Mouse (Mus musculus): ENCODE measurements around the gene Spata31d1a. TPM values are rescaled to one million over a fixed set of nuclear protein-coding genes. Genes with fewer than 3 reads are reported as not detected.
A peak's percentile ranks its signal among the peaks of the same experiment; 100 is the strongest.
"Not testable (repeated sequence)": the region's sequence is repeated elsewhere in the genome, so short reads cannot be mapped to it uniquely, and the experiment has no call there.

Spata31d1a gene
- polyA plus RNA-seq, 1 experiment from 2014 or later = 0.04 TPM

DNA sequence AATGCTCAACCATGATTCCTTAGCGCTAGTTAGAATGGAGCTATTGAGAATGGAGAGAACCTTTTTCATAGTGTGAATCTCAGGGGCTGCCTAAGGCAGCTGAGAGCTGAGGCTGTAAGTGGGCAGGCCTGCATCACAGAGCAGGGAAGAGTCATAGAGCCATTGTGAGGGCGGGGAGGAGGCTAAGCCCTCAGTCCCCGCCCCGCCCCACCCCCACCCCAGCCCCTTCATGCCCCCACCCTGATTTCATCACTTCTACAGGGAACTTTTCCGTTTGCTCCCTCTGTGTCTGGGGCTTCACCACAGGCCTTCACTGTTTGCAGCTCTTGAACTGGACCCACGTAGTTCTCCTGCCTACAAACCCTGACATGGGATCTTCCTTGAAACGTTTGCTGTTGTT is 21.5 kb upstream of the Spata31d1a start, which contains the start of gene Spata31d1d:
Gene Spata31d1d, minus strand, starts transcription at position 101 of the 400 bp plus-strand sequence.
- WGBS = 48% methylated on average over 7 of the region's 7 CpGs
- H3K4me2 ChIP-seq (replicated peaks) = no peak within 1 kb of the TSS
- H3K9me3 ChIP-seq (replicated peaks) = no peaks in the 10 kb centered on the region; the same call in 1 of the 2 replicates
- no peaks in the 10 kb centered on the region for H3K36me3 ChIP-seq
- H3K4me1 ChIP-seq = peaks cover 7% of the 10 kb centered on the region; the same call in 1 of the 2 replicates
- no peak within 1 kb of the TSS for H3K27ac ChIP-seq
- peaks cover 4% of the 10 kb centered on the region for H3K27me3 ChIP-seq
- H3K9ac ChIP-seq = no peak within 1 kb of the TSS
- ATAC-seq (ENCODE audit: low FRiP score) = no peak
- no peak within 1 kb of the TSS for H3K4me3 ChIP-seq

DNA sequence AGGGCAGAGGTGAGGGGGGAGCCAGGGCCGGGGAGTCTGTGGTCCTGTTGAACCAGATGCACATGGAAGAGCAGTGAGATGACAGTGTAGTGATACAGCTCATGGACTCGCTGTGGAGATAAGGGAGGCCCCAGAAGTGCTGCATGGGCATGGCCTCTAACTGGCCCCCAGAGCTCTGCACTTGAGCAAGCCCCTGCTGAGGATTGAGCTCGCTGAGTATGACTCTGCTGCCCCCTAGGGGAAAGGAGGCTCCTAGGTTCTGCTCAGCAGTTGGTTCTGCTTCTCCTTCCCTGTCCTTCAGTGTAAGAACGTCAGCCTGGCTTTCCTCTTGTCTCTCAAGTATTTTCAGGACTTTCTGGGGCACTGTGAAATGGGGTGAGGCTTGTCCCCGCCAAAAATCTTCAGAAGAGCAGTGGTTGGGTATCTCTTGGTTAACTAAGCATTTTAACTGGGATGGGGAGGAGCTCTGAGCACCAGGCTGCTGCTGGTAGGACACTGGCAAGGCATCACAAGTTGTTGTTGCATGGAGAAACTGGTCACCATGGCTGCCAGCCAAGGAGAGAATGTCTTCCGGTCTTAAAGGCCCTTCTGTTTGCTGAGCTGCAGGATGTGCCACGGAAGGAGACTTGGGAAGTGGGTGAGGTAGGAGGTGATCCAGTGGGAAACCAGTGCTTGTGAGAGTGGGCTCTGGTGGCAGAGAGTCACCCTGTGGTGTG is 18.4 kb upstream of the Spata31d1a start:
- Histone ChIP-seq H3K4me2 (replicated peaks) (no peak overlapping the region), H3K27ac (no peak overlapping the region), H3K36me3 (no peaks in the 10 kb centered on the region), H3K9me3 (replicated peaks) (no peaks in the 10 kb centered on the region; the same call in 1 of the 2 replicates), H3K27me3 (peaks cover 8% of the 10 kb centered on the region), H3K4me1 (peaks cover 9% of the 10 kb centered on the region; the same call in 1 of the 2 replicates), H3K4me3 (no peak overlapping the region), H3K9ac (no peak overlapping the region)
- 34% methylated on average over 7 of the region's 7 CpGs for WGBS
- peak; percentile 89 for ATAC-seq (ENCODE audit: low FRiP score)

- ATAC-seq (ENCODE audit: low FRiP score) = no peak
- Histone ChIP-seq H3K4me1 (peaks cover 9% of the 10 kb centered on the region; the same call in 1 of the 2 replicates), H3K27ac (no peak overlapping the region), H3K9ac (no peak overlapping the region), H3K4me2 (replicated peaks) (peak overlapping the region; percentile 38), H3K36me3 (no peaks in the 10 kb centered on the region), H3K4me3 (no peak overlapping the region), H3K9me3 (replicated peaks) (no peaks in the 10 kb centered on the region), H3K27me3 (peaks cover 8% of the 10 kb centered on the region)
- WGBS = 36% methylated on average over 29 of the region's 29 CpGs
These were observed 16.2 kb upstream of the Spata31d1a start for GRCm38 (mm10) chr13:59726139-59726867.

DNA sequence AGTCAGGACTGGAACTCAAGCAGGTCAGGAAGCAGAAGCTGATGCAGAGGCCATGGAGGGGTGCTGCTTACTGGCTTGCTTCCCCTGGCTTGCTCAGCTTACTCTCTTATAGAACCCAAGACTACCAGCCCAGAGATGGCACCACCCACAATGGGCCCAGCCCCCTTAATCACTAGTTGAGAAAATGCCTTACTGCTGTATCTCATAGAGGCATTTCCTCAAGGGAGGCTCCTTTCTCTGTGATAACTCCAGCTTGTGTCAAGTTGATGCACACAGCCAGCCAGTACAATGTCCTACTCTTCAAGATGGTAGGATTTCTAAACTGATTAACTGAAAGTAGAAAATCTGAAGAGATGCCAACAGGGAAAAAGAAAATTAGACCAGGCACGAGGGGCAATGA is 12.0 kb upstream of the Spata31d1a start:
- H3K36me3 ChIP-seq; H3K9me3 ChIP-seq (replicated peaks); H3K9ac ChIP-seq; H3K4me2 ChIP-seq (replicated peaks); H3K27me3 ChIP-seq; H3K27ac ChIP-seq; ATAC-seq (ENCODE audit: low FRiP score); H3K4me3 ChIP-seq; H3K4me1 ChIP-seq: not testable (repeated sequence)
- WGBS = 97% methylated on average over 1 of the region's 1 CpGs

- H3K27ac ChIP-seq = no peak overlapping the region
- H3K9ac ChIP-seq = no peak overlapping the region
- H3K4me3 ChIP-seq = no peak overlapping the region
- 0 out of 2 replicates have a peak, but pooled peaks cover 5% of the 10 kb centered on the region for H3K4me1 ChIP-seq
- no peaks in the 10 kb centered on the region for H3K9me3 ChIP-seq (replicated peaks)
- no peak for ATAC-seq (ENCODE audit: low FRiP score)
- H3K4me2 ChIP-seq (replicated peaks) = no peak overlapping the region
- no peaks in the 10 kb centered on the region for H3K36me3 ChIP-seq
- 94% methylated on average over 1 of the region's 1 CpGs for WGBS
- no peaks in the 10 kb centered on the region for H3K27me3 ChIP-seq
These were observed 9.3 kb upstream of the Spata31d1a start for GRCm38 (mm10) chr13:59719475-59719874.

DNA sequence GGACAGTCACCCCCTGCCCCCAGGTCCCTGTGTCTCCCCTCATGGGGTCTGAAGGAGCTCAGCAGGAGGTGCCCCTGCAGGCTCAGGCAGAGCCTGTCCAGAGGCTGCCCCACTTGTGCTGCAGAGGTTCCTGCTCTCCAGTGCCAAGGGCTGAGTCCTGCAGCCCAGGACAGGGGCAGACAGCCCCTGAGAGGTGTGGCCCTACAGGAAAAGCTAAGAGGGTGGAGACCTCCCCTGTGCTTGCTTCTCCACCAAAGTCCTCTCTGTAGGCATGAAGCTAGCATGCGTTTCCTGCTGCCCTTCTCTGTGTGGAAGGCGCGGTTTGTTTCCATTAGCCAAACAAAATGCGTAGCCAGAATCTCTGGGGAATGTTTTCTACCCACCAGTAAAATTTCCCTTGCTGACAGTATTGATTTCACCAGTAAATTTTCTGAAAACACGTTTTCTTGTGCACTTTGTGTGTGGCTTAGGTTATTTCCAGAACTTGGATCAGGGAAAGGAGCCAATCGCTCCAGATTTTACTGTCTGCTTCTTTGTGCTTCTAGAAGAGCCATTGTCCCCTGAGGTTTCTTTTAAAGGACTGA is 8.8 kb upstream of the Spata31d1a start:
- H3K36me3 ChIP-seq; H3K27me3 ChIP-seq; H3K27ac ChIP-seq; H3K4me2 ChIP-seq (replicated peaks); H3K9me3 ChIP-seq (replicated peaks); H3K9ac ChIP-seq; H3K4me1 ChIP-seq; ATAC-seq (ENCODE audit: low FRiP score); H3K4me3 ChIP-seq: not testable (repeated sequence)
- 35% methylated on average over 6 of the region's 6 CpGs for WGBS

DNA sequence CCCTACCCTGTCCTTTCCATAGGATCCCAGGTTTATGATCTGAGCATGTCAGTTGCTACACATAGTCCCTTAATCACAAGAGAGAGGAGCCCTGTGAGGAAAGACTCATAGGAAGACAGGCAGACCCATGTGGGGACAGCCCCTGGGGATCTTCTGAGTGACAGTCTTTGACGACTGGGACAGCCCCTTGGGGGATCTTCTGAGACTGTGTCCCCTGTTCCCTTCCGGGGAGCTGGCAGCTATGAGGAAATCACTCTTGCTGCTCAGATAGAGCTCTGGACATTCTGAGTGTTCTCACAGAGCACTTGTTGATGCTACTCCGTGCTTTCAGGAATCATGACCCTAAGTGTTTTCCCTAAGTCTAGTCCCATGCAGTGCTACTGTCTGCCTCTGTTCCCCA is 3.6 kb upstream of the Spata31d1a start:
- ATAC-seq (ENCODE audit: low FRiP score) = no peak

GRCm38 (mm10) chr13:59711984-59712383 is 1.9 kb upstream of the Spata31d1a start, which contains the start of gene Spata31d1b:
Gene Spata31d1b, plus strand, starts transcription at chr13:59712284.
- H3K36me3 ChIP-seq; H3K27ac ChIP-seq; H3K9ac ChIP-seq; H3K4me2 ChIP-seq (replicated peaks); H3K9me3 ChIP-seq (replicated peaks); H3K27me3 ChIP-seq; ATAC-seq (ENCODE audit: low FRiP score); H3K4me1 ChIP-seq; H3K4me3 ChIP-seq: not testable (repeated sequence)
- 73% methylated on average over 3 of the region's 3 CpGs for WGBS

More for the DNA sequence above, 3.6 kb upstream of the Spata31d1a start:
- Histone ChIP-seq H3K4me2 (replicated peaks) (no peak overlapping the region), H3K27ac (no peak overlapping the region), H3K36me3 (no peaks in the 10 kb centered on the region), H3K4me1 (no peaks in the 10 kb centered on the region), H3K27me3 (no peaks in the 10 kb centered on the region), H3K9me3 (replicated peaks) (no peaks in the 10 kb centered on the region), H3K9ac (no peak overlapping the region), H3K4me3 (no peak overlapping the region)
- WGBS = 41% methylated on average over 3 of the region's 3 CpGs

DNA sequence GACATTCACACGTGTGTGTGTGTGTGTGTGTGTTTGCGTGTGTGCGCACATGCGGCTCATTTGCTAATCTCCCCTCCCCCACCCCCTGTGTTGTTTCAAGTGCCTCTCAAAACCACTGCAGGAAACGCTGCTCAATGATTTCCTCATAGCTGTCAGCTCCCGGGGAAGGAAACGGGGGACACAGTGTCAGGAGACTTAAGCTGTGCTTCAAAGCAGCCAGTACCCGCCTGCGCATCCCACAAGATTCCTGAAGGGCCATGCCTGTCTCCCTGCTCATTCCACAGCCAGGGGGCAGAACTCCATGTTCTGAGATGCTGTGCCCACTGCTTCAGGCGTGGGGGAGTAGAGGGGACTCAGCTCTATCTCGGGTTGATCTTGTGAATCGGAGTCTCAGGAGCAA is 5.6 kb downstream of the Spata31d1a start:
- ATAC-seq (ENCODE audit: low FRiP score) = no peak
- WGBS = 70% methylated on average over 12 of the region's 12 CpGs
- no peak overlapping the region for H3K4me2 ChIP-seq (replicated peaks)

DNA sequence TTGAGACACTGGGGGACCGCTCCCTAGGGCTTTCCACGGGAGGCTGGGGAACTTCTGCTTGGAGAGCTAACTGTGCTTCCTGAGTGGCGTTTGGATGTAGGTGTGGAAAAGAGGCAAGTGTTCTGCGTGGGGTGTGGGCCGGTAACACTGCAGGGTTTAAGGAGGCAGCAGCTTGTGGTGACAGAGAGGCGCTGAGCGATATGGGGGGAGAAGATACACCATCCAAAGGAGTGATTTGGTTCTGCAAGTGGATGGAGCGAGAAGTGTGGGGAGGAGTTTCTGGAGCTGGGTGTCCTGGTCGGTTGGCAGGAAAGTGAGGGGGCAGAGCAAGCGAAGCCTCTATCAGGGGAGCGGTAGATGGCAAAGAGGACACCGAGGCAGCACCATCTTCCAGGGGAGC is 6.6 kb downstream of the Spata31d1a start:
- no peaks in the 10 kb centered on the region for H3K9me3 ChIP-seq (replicated peaks)
- H3K4me3 ChIP-seq = no peak overlapping the region
- 0 out of 2 replicates have a peak, but pooled peaks cover 6% of the 10 kb centered on the region for H3K4me1 ChIP-seq
- no peak for ATAC-seq (ENCODE audit: low FRiP score)
- peaks cover 8% of the 10 kb centered on the region for H3K27me3 ChIP-seq
- WGBS = 87% methylated on average over 12 of the region's 12 CpGs
- no peak overlapping the region for H3K9ac ChIP-seq
- no peak overlapping the region for H3K4me2 ChIP-seq (replicated peaks)
- H3K27ac ChIP-seq = no peak overlapping the region
- no peaks in the 10 kb centered on the region for H3K36me3 ChIP-seq

More for the DNA sequence above, 5.6 kb downstream of the Spata31d1a start:
- Histone ChIP-seq H3K9me3 (replicated peaks) (no peaks in the 10 kb centered on the region), H3K36me3 (no peaks in the 10 kb centered on the region), H3K27ac (no peak overlapping the region), H3K4me3 (no peak overlapping the region), H3K27me3 (peaks cover 8% of the 10 kb centered on the region), H3K9ac (no peak overlapping the region), H3K4me1 (0 out of 2 replicates have a peak, but pooled peaks cover 6% of the 10 kb centered on the region)

DNA sequence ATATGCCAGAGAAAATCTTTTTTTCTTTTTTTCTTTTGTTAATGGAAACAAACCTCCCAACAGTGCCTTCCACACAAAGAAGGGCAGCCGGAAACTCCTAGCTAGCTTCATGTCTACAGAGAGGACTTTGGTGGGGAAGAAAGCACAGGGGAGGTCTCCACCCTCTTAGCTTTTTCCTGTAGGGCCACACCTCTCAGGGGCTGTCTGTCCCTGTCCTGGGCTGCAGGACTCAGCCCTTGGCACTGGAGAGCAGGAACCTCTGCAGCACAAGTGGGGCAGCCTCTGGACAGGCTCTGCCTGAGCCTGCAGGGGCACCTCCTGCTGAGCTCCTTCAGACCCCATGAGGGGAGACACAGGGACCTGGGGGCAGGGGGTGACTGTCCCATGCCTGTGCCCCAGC is 10.0 kb downstream of the Spata31d1a start:
- H3K9ac ChIP-seq; H3K4me3 ChIP-seq; ATAC-seq (ENCODE audit: low FRiP score); H3K36me3 ChIP-seq; H3K4me1 ChIP-seq; H3K4me2 ChIP-seq (replicated peaks); H3K27me3 ChIP-seq; H3K27ac ChIP-seq; H3K9me3 ChIP-seq (replicated peaks): not testable (repeated sequence)
- 47% methylated on average over 1 of the region's 1 CpGs for WGBS

DNA sequence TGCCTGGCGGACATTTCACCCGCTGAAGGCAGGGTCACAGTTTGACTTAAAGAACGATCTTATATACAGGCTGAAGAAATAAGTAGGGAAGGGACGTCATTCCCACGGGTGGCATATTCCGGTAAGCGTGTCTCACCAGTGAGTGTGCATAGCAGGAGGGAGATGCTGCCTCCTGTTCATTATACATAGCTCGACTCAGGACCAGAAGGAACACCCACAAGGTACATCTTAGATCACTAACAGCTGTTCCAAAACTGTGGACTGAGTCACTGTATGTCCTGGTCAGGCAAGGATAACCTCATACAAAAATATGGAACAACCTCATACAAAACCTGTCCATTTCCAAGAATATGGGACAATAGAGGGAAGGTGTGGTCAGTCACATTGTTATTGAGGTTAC is 11.0 kb downstream of the Spata31d1a start:
- WGBS = 86% methylated on average over 8 of the region's 8 CpGs
- Histone ChIP-seq H3K4me2 (replicated peaks) (no peak overlapping the region), H3K27ac (no peak overlapping the region), H3K27me3 (peaks cover 3% of the 10 kb centered on the region; the same call in 1 of the 2 replicates), H3K36me3 (no peaks in the 10 kb centered on the region), H3K4me3 (no peak overlapping the region), H3K9me3 (replicated peaks) (no peaks in the 10 kb centered on the region), H3K9ac (no peak overlapping the region), H3K4me1 (no peaks in the 10 kb centered on the region)
- no peak for ATAC-seq (ENCODE audit: low FRiP score)
